Mouse (Mus musculus): ENCODE results near the gene Uck2.
A peak's percentile ranks its signal among the peaks of the same experiment; 100 is the strongest.

The Uck2 gene

GRCm38 (mm10) chr1:167285320-167285355, at the start of gene Uck2:
Gene Uck2, minus strand, starts transcription at chr1:167285320.
- DNase-seq (ENCODE audit: low spot score in 2 of 2), result no peak

GRCm38 (mm10) chr1:167331106-167331505, 46.0 kb upstream of the Uck2 start:
- DNase-seq (ENCODE audit: low spot score in 2 of 2), result no peak

- DNase-seq (ENCODE audit: low spot score in 2 of 2), result no peak
Observed at GRCm38 (mm10) chr1:167328776-167329175, 43.7 kb upstream of the Uck2 start.

GRCm38 (mm10) chr1:167321691-167322090, 36.6 kb upstream of the Uck2 start:
- no peak for DNase-seq (ENCODE audit: low spot score in 2 of 2)

- DNase-seq (ENCODE audit: low spot score in 2 of 2), result no peak
Observed at GRCm38 (mm10) chr1:167313220-167313619, 28.1 kb upstream of the Uck2 start.

GRCm38 (mm10) chr1:167312367-167312766, 27.2 kb upstream of the Uck2 start:
- no peak for DNase-seq (ENCODE audit: low spot score in 2 of 2)

- peak; percentile 90 to 98 for DNase-seq (ENCODE audit: low spot score in 2 of 2)
Observed at GRCm38 (mm10) chr1:167308261-167309054, 23.3 kb upstream of the Uck2 start, which contains the start of gene Tmco1. Gene Tmco1, plus strand, starts transcription at chr1:167308378.

- DNase-seq (ENCODE audit: low spot score in 2 of 2), result no peak
Observed at GRCm38 (mm10) chr1:167307674-167308073, 22.6 kb upstream of the Uck2 start.

- DNase-seq (ENCODE audit: low spot score in 2 of 2), result peak in 1 of 2 experiments; percentile 37
Observed at GRCm38 (mm10) chr1:167306451-167307240, 21.5 kb upstream of the Uck2 start.

GRCm38 (mm10) chr1:167305501-167306137, 20.5 kb upstream of the Uck2 start:
- no peak for DNase-seq (ENCODE audit: low spot score in 2 of 2)

GRCm38 (mm10) chr1:167300122-167300521, 15.0 kb upstream of the Uck2 start:
- DNase-seq (ENCODE audit: low spot score in 2 of 2), result no peak

GRCm38 (mm10) chr1:167295679-167296402, 10.7 kb upstream of the Uck2 start:
- no peak for DNase-seq (ENCODE audit: low spot score in 2 of 2)

- no peak for DNase-seq (ENCODE audit: low spot score in 2 of 2)
Observed at GRCm38 (mm10) chr1:167292447-167292846, 7.3 kb upstream of the Uck2 start.

- DNase-seq (ENCODE audit: low spot score in 2 of 2), result no peak
Observed at GRCm38 (mm10) chr1:167291610-167292009, 6.5 kb upstream of the Uck2 start.

GRCm38 (mm10) chr1:167290263-167290592, 5.1 kb upstream of the Uck2 start:
- DNase-seq (ENCODE audit: low spot score in 2 of 2), result no peak

- no peak for DNase-seq (ENCODE audit: low spot score in 2 of 2)
Observed at GRCm38 (mm10) chr1:167289567-167290262, 4.6 kb upstream of the Uck2 start.

- DNase-seq (ENCODE audit: low spot score in 2 of 2), result no peak
Observed at GRCm38 (mm10) chr1:167288665-167289538, 3.8 kb upstream of the Uck2 start.

- DNase-seq (ENCODE audit: low spot score in 2 of 2), result no peak
Observed at GRCm38 (mm10) chr1:167287156-167287555, 2.0 kb upstream of the Uck2 start.

GRCm38 (mm10) chr1:167285356-167285755, 236 bp upstream of the Uck2 start:
- DNase-seq (ENCODE audit: low spot score in 2 of 2), result no peak

GRCm38 (mm10) chr1:167284837-167285319, 242 bp downstream of the Uck2 start:
- DNase-seq (ENCODE audit: low spot score in 2 of 2), result peak in 1 of 2 experiments; percentile 77
